Mouse (Mus musculus): ENCODE results near the gene Zfp292. TPM values are rescaled to one million over a fixed set of nuclear protein-coding genes. Genes with fewer than 3 reads are reported as not detected.
"Not testable (repeated sequence)": the region's sequence is repeated elsewhere in the genome, so short reads cannot be mapped to it uniquely, and the experiment has no call there.

Gene Zfp292
- 0.03 TPM in 1 of 2 replicates, not detected in the other for polyA plus RNA-seq (2012)

- Histone ChIP-seq H3K36me3 (ENCODE audit: control insufficient read depth) (peaks cover 8% of the 10 kb centered on the region), H3K27me3 (ENCODE audit: control insufficient read depth) (no peaks in the 10 kb centered on the region), H3K4me1 (ENCODE audit: control insufficient read depth) (peaks cover 52% of the 10 kb centered on the region), H3K4me3 (replicated peaks) (peak within 1 kb of the TSS; percentile 91), H3K9me3 (ENCODE audit: control insufficient read depth, low read length) (no peaks in the 10 kb centered on the region)
- TF ChIP-seq TAL1 (IDR thresholded peaks at IDR 0.05; ENCODE audit: low read length) (no peak), GATA1 (IDR thresholded peaks at IDR 0.05; ENCODE audit: low read length) (no peak)
Observed at GRCm38 (mm10) chr4:34882818-34883217, at the start of gene Zfp292. Gene Zfp292, minus strand, starts transcription at chr4:34882960.

GRCm38 (mm10) chr4:34928386-34928785, 45.6 kb upstream of the Zfp292 start:
- H3K9me3 ChIP-seq (ENCODE audit: control insufficient read depth, low read length); H3K4me3 ChIP-seq (replicated peaks); H3K4me1 ChIP-seq (ENCODE audit: control insufficient read depth); H3K36me3 ChIP-seq (ENCODE audit: control insufficient read depth); H3K27me3 ChIP-seq (ENCODE audit: control insufficient read depth): not testable (repeated sequence)

- no peak for TF ChIP-seq TAL1 (IDR thresholded peaks at IDR 0.05; ENCODE audit: low read length)
- no peak for TF ChIP-seq GATA1 (IDR thresholded peaks at IDR 0.05; ENCODE audit: low read length)
- no peaks in the 10 kb centered on the region for H3K36me3 ChIP-seq (ENCODE audit: control insufficient read depth)
- no peaks in the 10 kb centered on the region for H3K27me3 ChIP-seq (ENCODE audit: control insufficient read depth)
- H3K4me1 ChIP-seq (ENCODE audit: control insufficient read depth) = no peaks in the 10 kb centered on the region
- no peaks in the 10 kb centered on the region for H3K9me3 ChIP-seq (ENCODE audit: control insufficient read depth, low read length)
- H3K4me3 ChIP-seq (replicated peaks) = no peak overlapping the region
Observed at GRCm38 (mm10) chr4:34922177-34922870, 39.6 kb upstream of the Zfp292 start.

DNA sequence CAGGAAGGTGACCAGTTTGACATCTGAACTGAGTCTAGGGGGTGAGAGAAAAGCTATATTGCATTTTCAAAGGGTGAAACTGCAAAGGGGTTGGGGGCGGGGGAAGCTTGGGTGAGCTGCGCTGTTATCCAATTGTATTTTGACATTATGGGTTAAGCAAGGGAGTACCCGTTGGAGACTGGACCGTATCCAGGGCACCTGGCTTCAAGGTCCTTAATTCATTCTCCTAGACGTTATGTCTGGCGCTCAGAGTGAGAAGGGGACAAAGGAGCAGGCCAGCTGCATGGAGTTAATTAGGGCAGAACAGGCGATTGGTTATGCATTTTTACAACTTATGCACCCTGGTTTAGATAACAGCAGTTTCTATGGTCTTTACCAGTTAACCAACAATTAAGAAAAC, 34.6 kb upstream of the Zfp292 start:
- H3K27me3 ChIP-seq (ENCODE audit: control insufficient read depth) = no peaks in the 10 kb centered on the region
- TF ChIP-seq TAL1 (IDR thresholded peaks at IDR 0.05; ENCODE audit: low read length) (no peak), GATA1 (IDR thresholded peaks at IDR 0.05; ENCODE audit: low read length) (no peak)
- no peaks in the 10 kb centered on the region for H3K36me3 ChIP-seq (ENCODE audit: control insufficient read depth)
- no peak overlapping the region for H3K4me3 ChIP-seq (replicated peaks)
- no peaks in the 10 kb centered on the region for H3K4me1 ChIP-seq (ENCODE audit: control insufficient read depth)
- H3K9me3 ChIP-seq (ENCODE audit: control insufficient read depth, low read length) = no peaks in the 10 kb centered on the region

DNA sequence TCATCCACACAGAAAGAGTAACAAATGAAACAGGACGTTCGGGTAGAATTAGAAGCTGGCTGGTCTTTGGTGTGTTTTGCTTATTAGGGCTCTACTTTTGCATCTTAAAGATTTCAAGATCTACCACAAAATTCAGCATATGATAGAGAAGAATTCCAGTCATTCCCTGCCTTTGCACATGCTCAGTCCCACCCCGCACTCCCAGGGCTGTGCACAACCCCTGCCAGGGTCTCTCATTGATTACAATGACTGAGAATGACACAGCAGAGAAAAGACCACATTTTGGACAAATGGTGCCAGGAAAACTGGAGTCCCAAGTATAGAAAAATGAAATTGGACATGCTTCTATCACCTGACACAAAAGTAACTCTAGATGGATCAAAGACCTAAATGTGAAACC, 29.4 kb upstream of the Zfp292 start:
- Histone ChIP-seq H3K27me3 (ENCODE audit: control insufficient read depth) (peaks cover 4% of the 10 kb centered on the region), H3K9me3 (ENCODE audit: control insufficient read depth, low read length) (no peaks in the 10 kb centered on the region), H3K36me3 (ENCODE audit: control insufficient read depth) (no peaks in the 10 kb centered on the region), H3K4me3 (replicated peaks) (no peak overlapping the region), H3K4me1 (ENCODE audit: control insufficient read depth) (no peaks in the 10 kb centered on the region)
- no peak for TF ChIP-seq TAL1 (IDR thresholded peaks at IDR 0.05; ENCODE audit: low read length)
- TF ChIP-seq GATA1 (IDR thresholded peaks at IDR 0.05; ENCODE audit: low read length) = no peak

DNA sequence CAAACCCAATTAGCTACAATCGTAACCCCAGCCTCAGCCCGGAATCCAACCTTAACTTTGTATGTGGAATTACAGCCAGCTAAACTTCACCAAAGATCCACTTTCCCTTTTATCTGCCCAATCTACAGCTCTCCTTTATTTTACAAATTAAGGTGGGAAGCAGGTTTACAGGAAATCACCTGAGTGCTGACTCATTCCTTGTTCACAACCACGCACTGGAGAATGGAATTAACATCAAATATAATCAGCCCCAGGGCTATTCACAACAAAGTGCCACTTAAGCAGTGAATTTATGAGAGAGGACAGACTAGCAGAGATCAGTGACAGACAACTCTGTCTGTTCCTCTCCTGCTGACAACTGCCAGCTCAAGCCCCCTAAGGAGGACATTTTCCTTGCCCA, 28.6 kb upstream of the Zfp292 start:
- Histone ChIP-seq H3K9me3 (ENCODE audit: control insufficient read depth, low read length) (no peaks in the 10 kb centered on the region), H3K4me1 (ENCODE audit: control insufficient read depth) (no peaks in the 10 kb centered on the region), H3K36me3 (ENCODE audit: control insufficient read depth) (no peaks in the 10 kb centered on the region), H3K27me3 (ENCODE audit: control insufficient read depth) (peaks cover 4% of the 10 kb centered on the region), H3K4me3 (replicated peaks) (no peak overlapping the region)
- TF ChIP-seq TAL1 (IDR thresholded peaks at IDR 0.05; ENCODE audit: low read length) (no peak), GATA1 (IDR thresholded peaks at IDR 0.05; ENCODE audit: low read length) (no peak)

DNA sequence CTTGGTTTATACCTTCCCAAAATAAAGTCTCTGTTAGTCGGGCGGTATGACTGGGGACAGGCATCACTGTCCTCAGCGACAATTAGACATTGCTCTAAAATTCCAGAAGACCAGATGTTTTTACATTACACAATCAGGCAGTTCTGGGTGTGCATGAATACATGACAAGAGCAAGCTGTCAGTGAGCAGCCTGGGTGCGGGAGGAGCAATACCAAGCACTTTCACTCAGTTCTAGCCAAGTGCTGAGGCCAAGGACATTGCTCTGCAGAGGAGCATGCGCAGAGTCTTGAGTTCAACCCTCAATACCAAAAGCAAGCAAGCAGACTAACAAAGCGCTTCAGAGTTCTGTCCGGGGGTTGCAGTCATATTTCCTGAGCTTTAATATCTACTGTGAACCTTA, 25.4 kb upstream of the Zfp292 start:
- TF ChIP-seq TAL1 (IDR thresholded peaks at IDR 0.05; ENCODE audit: low read length) (no peak), GATA1 (IDR thresholded peaks at IDR 0.05; ENCODE audit: low read length) (no peak)
- peaks cover 4% of the 10 kb centered on the region for H3K27me3 ChIP-seq (ENCODE audit: control insufficient read depth)
- H3K36me3 ChIP-seq (ENCODE audit: control insufficient read depth) = no peaks in the 10 kb centered on the region
- H3K4me3 ChIP-seq (replicated peaks) = no peak overlapping the region
- no peaks in the 10 kb centered on the region for H3K4me1 ChIP-seq (ENCODE audit: control insufficient read depth)
- H3K9me3 ChIP-seq (ENCODE audit: control insufficient read depth, low read length) = no peaks in the 10 kb centered on the region

DNA sequence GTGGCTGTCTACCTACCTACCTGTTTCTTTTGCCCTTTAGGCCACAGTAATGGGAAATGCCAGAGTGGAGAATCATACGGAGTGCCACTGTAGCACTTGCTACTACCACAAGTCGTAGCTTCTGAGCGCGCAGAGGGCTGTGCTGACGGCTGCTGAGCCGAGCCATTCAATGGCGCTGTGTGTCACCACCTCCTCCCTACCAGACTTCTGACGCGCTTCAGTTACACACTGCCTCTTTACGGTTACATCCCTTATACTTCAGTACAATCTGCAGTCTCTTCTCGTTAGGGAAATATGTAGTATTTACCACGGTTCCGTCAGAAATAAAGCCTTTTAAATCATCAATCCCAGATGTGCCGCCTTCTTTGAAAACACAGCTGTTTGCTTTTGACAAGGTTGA, 24.3 kb upstream of the Zfp292 start:
- no peaks in the 10 kb centered on the region for H3K9me3 ChIP-seq (ENCODE audit: control insufficient read depth, low read length)
- no peak overlapping the region for H3K4me3 ChIP-seq (replicated peaks)
- no peak for TF ChIP-seq TAL1 (IDR thresholded peaks at IDR 0.05; ENCODE audit: low read length)
- TF ChIP-seq GATA1 (IDR thresholded peaks at IDR 0.05; ENCODE audit: low read length) = no peak
- H3K27me3 ChIP-seq (ENCODE audit: control insufficient read depth) = peaks cover 4% of the 10 kb centered on the region
- no peaks in the 10 kb centered on the region for H3K36me3 ChIP-seq (ENCODE audit: control insufficient read depth)
- H3K4me1 ChIP-seq (ENCODE audit: control insufficient read depth) = no peaks in the 10 kb centered on the region

GRCm38 (mm10) chr4:34906151-34906550, 23.4 kb upstream of the Zfp292 start:
- Histone ChIP-seq H3K9me3 (ENCODE audit: control insufficient read depth, low read length) (no peaks in the 10 kb centered on the region), H3K4me3 (replicated peaks) (no peak overlapping the region), H3K27me3 (ENCODE audit: control insufficient read depth) (peaks cover 3% of the 10 kb centered on the region), H3K4me1 (ENCODE audit: control insufficient read depth) (no peaks in the 10 kb centered on the region), H3K36me3 (ENCODE audit: control insufficient read depth) (no peaks in the 10 kb centered on the region)
- TF ChIP-seq GATA1 (IDR thresholded peaks at IDR 0.05; ENCODE audit: low read length) = no peak

DNA sequence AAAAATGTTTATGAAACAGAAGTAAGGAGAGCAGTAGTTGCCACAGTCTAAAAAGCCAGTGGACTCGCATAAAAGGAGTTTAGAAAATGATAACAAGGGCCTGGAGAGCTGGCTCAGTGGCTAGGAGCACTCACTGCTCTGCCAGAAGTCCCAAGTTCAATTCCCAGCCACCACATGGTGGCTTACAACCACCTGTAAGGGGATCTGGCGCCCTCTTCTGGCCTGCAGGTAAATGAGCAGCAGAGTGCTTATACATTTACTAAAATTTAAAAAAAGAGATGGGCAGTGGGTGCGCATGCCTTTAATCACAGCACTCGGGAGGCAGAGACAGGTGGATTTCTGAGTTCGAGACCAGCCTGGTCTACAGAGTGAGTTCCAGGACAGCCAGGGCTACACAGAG, 22.6 kb upstream of the Zfp292 start:
- no peak for TF ChIP-seq GATA1 (IDR thresholded peaks at IDR 0.05; ENCODE audit: low read length)
- TF ChIP-seq TAL1 (IDR thresholded peaks at IDR 0.05; ENCODE audit: low read length) = no peak
- H3K4me3 ChIP-seq (replicated peaks) = no peak overlapping the region
- H3K36me3 ChIP-seq (ENCODE audit: control insufficient read depth) = no peaks in the 10 kb centered on the region
- H3K4me1 ChIP-seq (ENCODE audit: control insufficient read depth) = no peaks in the 10 kb centered on the region
- no peaks in the 10 kb centered on the region for H3K9me3 ChIP-seq (ENCODE audit: control insufficient read depth, low read length)
- peaks cover 2% of the 10 kb centered on the region; the same call in 1 of the 2 replicates for H3K27me3 ChIP-seq (ENCODE audit: control insufficient read depth)

- H3K27me3 ChIP-seq (ENCODE audit: control insufficient read depth) = peaks cover 12% of the 10 kb centered on the region
- not testable (repeated sequence) for H3K4me3 ChIP-seq (replicated peaks); H3K36me3 ChIP-seq (ENCODE audit: control insufficient read depth); H3K4me1 ChIP-seq (ENCODE audit: control insufficient read depth); H3K9me3 ChIP-seq (ENCODE audit: control insufficient read depth, low read length)
Observed at GRCm38 (mm10) chr4:34901582-34901981, 18.8 kb upstream of the Zfp292 start.

All from erythroblast, embryonic 14.5 days (primary cell).